Mouse (Mus musculus): ENCODE data around the gene Mettl24.

- TF ChIP-seq TCF12 (IDR thresholded peaks at IDR 0.05; ENCODE audit: insufficient read depth, poor library complexity, severe bottlenecking) (no peak), MYOD1 (IDR thresholded peaks at IDR 0.05; ENCODE audit: control insufficient read depth in 1 of 3, insufficient read length in 2 of 3, low read depth in 2 of 3) (no peak), TCF3 (IDR thresholded peaks at IDR 0.05; ENCODE audit: insufficient read length, low read depth) (no peak), MYOG (IDR thresholded peaks at IDR 0.05; ENCODE audit: control insufficient read depth in 1 of 3, insufficient read depth in 1 of 3, insufficient read length in 2 of 3, low read depth in 2 of 3) (no peak), POLR2A (IDR thresholded peaks at IDR 0.05; ENCODE audit: insufficient read length, low read depth) (no peak), POLR2AphosphoS2 (IDR thresholded peaks at IDR 0.05; ENCODE audit: insufficient read length, low read depth) (no peak), E2F4 (IDR thresholded peaks at IDR 0.05; ENCODE audit: insufficient read depth) (no peak), MAX (IDR thresholded peaks at IDR 0.05; ENCODE audit: low read depth) (no peak), USF1 (IDR thresholded peaks at IDR 0.05; ENCODE audit: low read depth) (no peak), CEBPB (IDR thresholded peaks at IDR 0.05; ENCODE audit: insufficient read depth, poor library complexity, severe bottlenecking) (no peak)
Measured at GRCm38 (mm10) chr10:40792115-40792514, 109.0 kb downstream of the Mettl24 start.

Data from myocyte (in vitro differentiated cells).